Mouse (Mus musculus): ENCODE data around the gene Dpysl4.

Dpysl4 gene

GRCm38 (mm10) chr7:139149373-139149772 lies 63.6 kb downstream of the Dpysl4 start:
- DNase-seq (ENCODE audit: low spot score in 2 of 2): no peak

- peak; percentile 52 to 61 for DNase-seq (ENCODE audit: low spot score in 2 of 2)
Observed at GRCm38 (mm10) chr7:139151116-139151515, 65.3 kb downstream of the Dpysl4 start.

All from frontal cortex, postnatal 10 days (tissue).